Mouse (Mus musculus): Measurements from ENCODE around the gene Vwa2.

Vwa2 gene

GRCm38 (mm10) chr19:56947971-56948610, 74.0 kb downstream of the Vwa2 start:
- 67% methylated on average over 6 of the region's 6 CpGs for WGBS

- WGBS: 91% methylated on average over 8 of the region's 8 CpGs
Measured at GRCm38 (mm10) chr19:56949868-56950267, 75.8 kb downstream of the Vwa2 start.

GRCm38 (mm10) chr19:56950818-56951217, 76.8 kb downstream of the Vwa2 start:
- 62% methylated on average over 7 of the region's 7 CpGs for WGBS

GRCm38 (mm10) chr19:56953856-56954255, 79.8 kb downstream of the Vwa2 start:
- 60% methylated on average over 4 of the region's 4 CpGs for WGBS

GRCm38 (mm10) chr19:56954857-56955256, 80.8 kb downstream of the Vwa2 start:
- WGBS: 86% methylated on average over 13 of the region's 13 CpGs

GRCm38 (mm10) chr19:56955568-56956513, 81.8 kb downstream of the Vwa2 start:
- WGBS: 72% methylated on average over 20 of the region's 20 CpGs

- 88% methylated on average over 4 of the region's 4 CpGs for WGBS
Measured at GRCm38 (mm10) chr19:56958011-56958410, 84.0 kb downstream of the Vwa2 start.

- WGBS: 70% methylated on average over 6 of the region's 6 CpGs
Measured at GRCm38 (mm10) chr19:56958582-56959021, 84.6 kb downstream of the Vwa2 start.

GRCm38 (mm10) chr19:56959057-56959456, 85.0 kb downstream of the Vwa2 start:
- 82% methylated on average over 2 of the region's 2 CpGs for WGBS

GRCm38 (mm10) chr19:56959601-56960000, 85.6 kb downstream of the Vwa2 start:
- WGBS: 77% methylated on average over 3 of the region's 3 CpGs

Data from cerebral cortex, adult 2 months (tissue).